Mouse (Mus musculus) midbrain, postnatal 0 days (tissue): Measurements from ENCODE around the gene Entpd3. TPM values are rescaled to one million over a fixed set of nuclear protein-coding genes. Genes with fewer than 3 reads are reported as not detected.

Source experiments
- ATAC-seq: fragments of 200-750 bp; cut with Nextera tagmentation; 2 replicates; pipeline ENCODE4 v1.8.0; 2017; ENCODE audit warnings: moderate number of reproducible peaks, mild to moderate bottlenecking, moderate TSS enrichment, moderate library complexity; ENCODE audit not compliant: low FRiP score
- DNase-seq: peaks from one replicate; pipeline ENCODE4 v3.0.0-alpha.2; 2015; ENCODE audit warnings: low spot score
- H3K27ac ChIP-seq: fragments of 300-500 bp; sonication (generic); 2 replicates; pipeline ENCODE4 v1.5.1; 2014; ENCODE audit warnings: low read depth, mild to moderate bottlenecking, low read length, mixed read lengths
- H3K27me3 ChIP-seq: fragments of 300-500 bp; sonication (generic); 2 replicates; pipeline ENCODE4 v1.6.1; 2014; ENCODE audit warnings: low read length, control low read depth, mixed read lengths; ENCODE audit not compliant: insufficient read depth
- H3K36me3 ChIP-seq: fragments of 300-500 bp; sonication (generic); 2 replicates; pipeline ENCODE4 v1.6.1; 2014; ENCODE audit warnings: low read length, control low read depth, mixed read lengths; ENCODE audit not compliant: insufficient read depth
- H3K4me1 ChIP-seq: fragments of 300-500 bp; sonication (generic); 2 replicates; pipeline ENCODE4 v1.6.1; 2014; ENCODE audit warnings: mild to moderate bottlenecking, control low read depth, antibody characterized with exemption, low read length, mixed read lengths; ENCODE audit not compliant: insufficient read depth
- H3K4me2 ChIP-seq: fragments of 300-500 bp; sonication (generic); 2 replicates; pipeline ENCODE4 v1.6.1; 2014; ENCODE audit warnings: low read depth, mild to moderate bottlenecking, low read length, mixed read lengths; ENCODE audit not compliant: poor library complexity, severe bottlenecking
- H3K4me3 ChIP-seq: fragments of 300-500 bp; sonication (generic); 2 replicates; pipeline ENCODE4 v1.5.1; 2014; ENCODE audit warnings: low read depth, mild to moderate bottlenecking, low read length, moderate library complexity
- H3K9ac ChIP-seq: fragments of 300-500 bp; sonication (generic); replicated peaks from 2 replicates; pipeline ENCODE4 v1.6.1; 2014; ENCODE audit warnings: mild to moderate bottlenecking, low read length, moderate library complexity, mixed read lengths; ENCODE audit not compliant: poor library complexity, severe bottlenecking
- H3K9me3 ChIP-seq: fragments of 300-500 bp; sonication (generic); 2 replicates; pipeline ENCODE4 v1.6.1; 2016; ENCODE audit warnings: low read length, control low read depth
- CTCF ChIP-seq: IDR thresholded peaks from 2 replicates; pipeline ENCODE4 v1.5.1; 2016; ENCODE audit warnings: antibody characterized with exemption, mild to moderate bottlenecking
- WGBS: fragments of 180-500 bp; shearing (Covaris S2); extraction: QIAGEN DNeasy Blood & Tissue Kit; methylation state at CpG from one replicate; pipeline ENCODE4 v1.1.7; 2014; 5-methylcytosine and 5-hydroxymethylcytosine counted together
- polyA plus RNA-seq: library from polyadenylated mRNA; unstranded; fragments of >200 nt; fragmentation: Nextera tagmentation; extraction: Ambion mirVana; gene quantifications from 2 replicates; pipeline ENCODE4 v1.2.1, GENCODE M21; 2015
- total RNA-seq: library from RNA; depleted of rRNA; stranded (reverse); fragments of >200 nt; gene quantifications from 2 replicates; pipeline ENCODE4 v1.2.3, GENCODE M21; 2014

Gene Entpd3
- total and polyA plus RNA-seq, 2 experiments from 2014 or later = 4.7 to 9.0 TPM

DNA sequence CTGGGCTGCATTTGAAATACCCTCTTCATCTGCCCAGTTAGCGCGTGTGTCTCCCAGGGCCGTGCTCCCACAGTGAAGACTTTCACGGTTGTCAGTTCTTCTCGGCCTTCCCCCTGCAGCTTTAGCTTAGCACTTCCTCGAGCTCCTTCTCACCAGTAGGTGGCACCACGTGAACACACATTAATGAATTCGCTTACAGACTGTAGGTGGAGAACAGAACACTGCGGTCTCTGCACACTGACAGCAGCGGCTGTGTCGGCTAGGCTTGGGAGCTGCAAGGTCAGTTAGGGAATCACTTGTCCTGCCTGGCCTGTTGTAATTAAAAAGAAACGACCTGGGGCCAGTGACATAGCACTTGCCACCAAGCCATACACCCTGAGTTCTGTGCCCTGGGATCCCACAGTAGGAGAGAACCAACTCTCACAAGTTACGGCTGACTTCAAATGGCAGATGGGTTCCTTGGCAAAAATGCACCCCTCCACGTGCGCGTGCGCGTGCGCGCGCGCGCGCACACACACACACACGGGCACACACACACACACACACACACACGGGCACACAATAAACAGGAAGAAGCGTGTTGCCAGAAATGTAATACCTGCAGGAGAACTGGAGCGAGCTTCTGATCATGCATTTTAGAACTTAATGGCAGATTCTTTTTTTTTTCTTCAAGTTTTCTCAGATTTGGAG, 43.1 kb downstream of the Entpd3 start:
- Histone ChIP-seq H3K9me3 (no peaks in the 10 kb centered on the region), H3K4me2 (peak overlapping the region; percentile 47), H3K27ac (0 out of 2 replicates have a peak overlapping the region, but pooled peaks have one; percentile 51), H3K9ac (0 out of 2 replicates have a peak overlapping the region, but pooled peaks have one; percentile 13), H3K27me3 (no peaks in the 10 kb centered on the region), H3K4me3 (peak overlapping the region; percentile 19; the same call in 1 of the 2 replicates), H3K36me3 (no peaks in the 10 kb centered on the region), H3K4me1 (no peaks in the 10 kb centered on the region)
- 14% methylated on average over 28 of the region's 28 CpGs for WGBS
- ATAC-seq (peak; percentile 69), DNase-seq (peak; percentile 96)
- TF ChIP-seq CTCF = peak; percentile 98

DNA sequence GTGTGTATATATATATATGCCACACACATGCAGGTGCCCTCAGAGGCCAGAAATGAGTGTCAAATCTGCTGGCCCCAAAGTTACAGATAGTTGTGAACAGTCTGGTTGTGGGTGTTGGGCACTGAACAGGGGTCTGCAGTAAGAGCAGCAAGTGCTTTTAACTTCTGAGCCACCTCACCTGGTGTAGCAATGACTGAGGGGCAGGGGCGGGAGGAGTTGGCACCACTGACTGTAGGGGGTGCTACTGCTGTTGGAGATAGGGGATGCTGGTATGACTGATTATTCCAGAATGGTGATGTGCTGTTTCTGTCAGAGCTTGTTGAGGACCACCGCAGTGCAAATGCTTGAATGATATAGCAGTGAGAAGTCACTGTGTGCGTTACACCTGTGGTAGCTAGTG, 43.7 kb downstream of the Entpd3 start:
- no peak overlapping the region for H3K9ac ChIP-seq

GRCm38 (mm10) chr9:120586546-120586945, 46.9 kb downstream of the Entpd3 start:
- 14% methylated on average over 3 of the region's 3 CpGs for WGBS

More for the DNA sequence above, 43.7 kb downstream of the Entpd3 start:
- peak; percentile 21; the same call in 1 of the 2 replicates for TF ChIP-seq CTCF
- Histone ChIP-seq H3K27me3 (no peaks in the 10 kb centered on the region), H3K4me3 (no peak overlapping the region), H3K4me2 (peak overlapping the region; percentile 47), H3K27ac (no peak overlapping the region), H3K9me3 (no peaks in the 10 kb centered on the region), H3K36me3 (no peaks in the 10 kb centered on the region), H3K4me1 (no peaks in the 10 kb centered on the region)
- ATAC-seq (no peak), DNase-seq (no peak)
- 79% methylated on average over 3 of the region's 3 CpGs for WGBS

DNA sequence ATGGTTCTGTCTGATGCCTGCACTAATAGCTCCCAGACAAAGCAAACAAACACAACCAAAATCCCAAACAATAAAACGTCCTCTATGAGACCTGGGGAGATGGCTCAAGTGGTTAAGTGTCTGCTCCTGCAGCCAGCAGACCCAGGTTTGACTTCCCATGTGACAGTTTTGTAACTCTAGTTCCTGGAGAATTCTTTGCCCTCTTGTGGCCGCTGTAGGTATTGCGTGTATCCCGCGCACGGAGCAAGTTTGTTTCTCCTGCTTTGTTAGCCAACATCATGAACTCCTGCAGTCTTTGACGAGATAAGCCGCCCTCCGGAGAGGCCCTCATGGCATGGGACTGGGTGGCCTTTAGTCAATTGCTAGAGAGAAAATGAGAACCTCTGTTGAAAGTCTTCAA, 51.9 kb downstream of the Entpd3 start:
- Histone ChIP-seq H3K4me1 (no peaks in the 10 kb centered on the region), H3K27me3 (no peaks in the 10 kb centered on the region), H3K9ac (no peak overlapping the region), H3K4me2 (no peak overlapping the region), H3K36me3 (no peaks in the 10 kb centered on the region), H3K9me3 (no peaks in the 10 kb centered on the region), H3K27ac (no peak overlapping the region), H3K4me3 (no peak overlapping the region)
- ATAC-seq (no peak), DNase-seq (peak; percentile 67)
- 2% methylated on average over 9 of the region's 9 CpGs for WGBS
- peak; percentile 90 for TF ChIP-seq CTCF

More at GRCm38 (mm10) chr9:120586546-120586945, 46.9 kb downstream of the Entpd3 start:
- DNase-seq (peak; percentile 78), ATAC-seq (no peak)
- Histone ChIP-seq H3K4me1 (no peaks in the 10 kb centered on the region), H3K36me3 (no peaks in the 10 kb centered on the region), H3K4me3 (no peak overlapping the region), H3K27ac (no peak overlapping the region), H3K27me3 (no peaks in the 10 kb centered on the region), H3K9me3 (no peaks in the 10 kb centered on the region), H3K9ac (no peak overlapping the region), H3K4me2 (no peak overlapping the region)
- peak; percentile 94 for TF ChIP-seq CTCF

- 46% methylated on average over 9 of the region's 9 CpGs for WGBS
- DNase-seq = no peak
- Histone ChIP-seq H3K4me1 (no peaks in the 10 kb centered on the region), H3K4me3 (no peak overlapping the region), H3K9me3 (no peaks in the 10 kb centered on the region), H3K9ac (no peak overlapping the region), H3K36me3 (no peaks in the 10 kb centered on the region), H3K27me3 (no peaks in the 10 kb centered on the region), H3K4me2 (no peak overlapping the region), H3K27ac (no peak overlapping the region)
- ATAC-seq = no peak
- TF ChIP-seq CTCF = no peak
Observed at GRCm38 (mm10) chr9:120593383-120594101, 53.9 kb downstream of the Entpd3 start.

DNA sequence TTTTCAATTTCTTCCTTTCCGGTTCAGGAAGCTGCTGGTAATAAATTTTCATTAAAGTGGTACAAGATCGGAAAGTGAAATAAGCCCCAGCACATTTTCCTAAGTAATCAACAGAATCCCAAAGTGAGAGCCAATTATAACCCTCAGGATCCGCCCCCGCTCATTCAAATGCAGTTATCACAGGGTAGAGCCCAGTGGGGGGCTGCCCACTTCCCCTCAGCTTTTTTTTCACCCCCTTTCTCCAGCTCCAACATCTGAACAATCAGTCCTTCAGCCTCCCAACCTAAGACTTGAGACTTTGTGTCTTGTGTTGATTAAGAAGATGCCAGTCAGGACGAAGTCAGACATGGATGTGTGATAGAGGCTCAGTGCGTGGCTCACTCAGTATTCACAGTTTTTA, 55.2 kb downstream of the Entpd3 start:
- WGBS = 43% methylated on average over 6 of the region's 6 CpGs
- Histone ChIP-seq H3K27ac (no peak overlapping the region), H3K9ac (no peak overlapping the region), H3K36me3 (no peaks in the 10 kb centered on the region), H3K27me3 (no peaks in the 10 kb centered on the region), H3K4me1 (no peaks in the 10 kb centered on the region), H3K4me2 (no peak overlapping the region), H3K9me3 (no peaks in the 10 kb centered on the region), H3K4me3 (no peak overlapping the region)
- no peak for DNase-seq
- no peak for TF ChIP-seq CTCF
- ATAC-seq = no peak
